Mouse (Mus musculus): ENCODE measurements around the gene Mybph.
A peak's percentile ranks its signal among the peaks of the same experiment; 100 is the strongest.

Mybph gene

GRCm38 (mm10) chr1:134184089-134184488 is 9.2 kb upstream of the Mybph start:
- no peak for DNase-seq (ENCODE audit: low read depth, low spot score)

- DNase-seq (ENCODE audit: low read depth, low spot score) = no peak
These were observed 5.0 kb upstream of the Mybph start for GRCm38 (mm10) chr1:134188217-134188616.

GRCm38 (mm10) chr1:134188989-134189729 is 4.1 kb upstream of the Mybph start:
- DNase-seq (ENCODE audit: low read depth, low spot score) = no peak

GRCm38 (mm10) chr1:134191192-134191591 is 2.1 kb upstream of the Mybph start:
- no peak for DNase-seq (ENCODE audit: low read depth, low spot score)

GRCm38 (mm10) chr1:134192024-134192423 is 1.2 kb upstream of the Mybph start:
- DNase-seq (ENCODE audit: low read depth, low spot score) = no peak

GRCm38 (mm10) chr1:134193674-134194197 is 488 bp downstream of the Mybph start:
- no peak for DNase-seq (ENCODE audit: low read depth, low spot score)

- DNase-seq (ENCODE audit: low read depth, low spot score) = no peak
These were observed 1.2 kb downstream of the Mybph start for GRCm38 (mm10) chr1:134194298-134195022.

GRCm38 (mm10) chr1:134195117-134195516 is 1.9 kb downstream of the Mybph start:
- DNase-seq (ENCODE audit: low read depth, low spot score) = no peak

GRCm38 (mm10) chr1:134195571-134195970 is 2.3 kb downstream of the Mybph start:
- no peak for DNase-seq (ENCODE audit: low read depth, low spot score)

GRCm38 (mm10) chr1:134195979-134196378 is 2.7 kb downstream of the Mybph start:
- peak; percentile 21 for DNase-seq (ENCODE audit: low read depth, low spot score)

- DNase-seq (ENCODE audit: low read depth, low spot score) = peak; percentile 34
These were observed 3.1 kb downstream of the Mybph start for GRCm38 (mm10) chr1:134196386-134196785.

- DNase-seq (ENCODE audit: low read depth, low spot score) = no peak
These were observed 4.2 kb downstream of the Mybph start for GRCm38 (mm10) chr1:134197325-134197982.

GRCm38 (mm10) chr1:134198197-134198995 is 5.1 kb downstream of the Mybph start:
- no peak for DNase-seq (ENCODE audit: low read depth, low spot score)

GRCm38 (mm10) chr1:134200481-134200880 is 7.2 kb downstream of the Mybph start:
- no peak for DNase-seq (ENCODE audit: low read depth, low spot score)

- no peak for DNase-seq (ENCODE audit: low read depth, low spot score)
These were observed 7.9 kb downstream of the Mybph start for GRCm38 (mm10) chr1:134200998-134201686.

GRCm38 (mm10) chr1:134201751-134202420 is 8.6 kb downstream of the Mybph start:
- DNase-seq (ENCODE audit: low read depth, low spot score) = peak; percentile 56

- no peak for DNase-seq (ENCODE audit: low read depth, low spot score)
These were observed 11.0 kb downstream of the Mybph start for GRCm38 (mm10) chr1:134204230-134204629.

- DNase-seq (ENCODE audit: low read depth, low spot score) = no peak
These were observed 12.2 kb downstream of the Mybph start for GRCm38 (mm10) chr1:134205296-134206018.

GRCm38 (mm10) chr1:134206085-134206484 is 12.8 kb downstream of the Mybph start:
- no peak for DNase-seq (ENCODE audit: low read depth, low spot score)

All from mesoderm, embryonic 11.5 days (tissue).